Mouse (Mus musculus) myocyte (in vitro differentiated cells): ENCODE results near the gene Rrn3. TPM values are rescaled to one million over a fixed set of nuclear protein-coding genes. Genes with fewer than 3 reads are reported as not detected.
"Not testable (repeated sequence)": the region's sequence is repeated elsewhere in the genome, so short reads cannot be mapped to it uniquely, and the experiment has no call there.

Source experiments
- H3K27me3 ChIP-seq: one replicate; pipeline ENCODE4 v1.6.1; 2011; ENCODE audit not compliant: control insufficient read depth, insufficient read depth, insufficient read length
- H3K36me3 ChIP-seq: one replicate; pipeline ENCODE4 v1.6.1; 2011; ENCODE audit not compliant: control insufficient read depth, insufficient read depth
- H3K4me2 ChIP-seq: one replicate; pipeline ENCODE4 v1.6.1; 2011; ENCODE audit warnings: low read depth, control low read depth
- H3K4me3 ChIP-seq: one replicate; pipeline ENCODE4 v1.5.1; 2011; ENCODE audit warnings: mild to moderate bottlenecking, control low read depth, moderate library complexity
- H3K79me2 ChIP-seq: one replicate; pipeline ENCODE4 v1.6.1; 2011; ENCODE audit not compliant: control insufficient read depth, insufficient read depth
- H3ac ChIP-seq: one replicate; pipeline ENCODE4 v1.6.1; 2011; ENCODE audit not compliant: control insufficient read depth, insufficient read length
- CEBPB ChIP-seq: IDR thresholded peaks from 2 replicates; pipeline ENCODE4 v1.6.1; 2011; ENCODE audit warnings: mild to moderate bottlenecking, moderate library complexity; ENCODE audit not compliant: poor library complexity, insufficient read depth, severe bottlenecking
- E2F4 ChIP-seq: IDR thresholded peaks from one replicate; pipeline ENCODE4 v1.6.1; 2011; ENCODE audit warnings: mild to moderate bottlenecking, control low read depth, moderate library complexity; ENCODE audit not compliant: insufficient read depth
- MAX ChIP-seq: IDR thresholded peaks from one replicate; pipeline ENCODE4 v1.6.1; 2011; ENCODE audit warnings: low read depth, mild to moderate bottlenecking, control low read depth
- MYOD1 ChIP-seq, 3 experiments: IDR thresholded peaks; one replicate each; pipeline ENCODE4 v1.6.1; 2011; ENCODE audit warnings: control low read depth in 2 of 3, low read depth in 2 of 3, mild to moderate bottlenecking in 2 of 3, moderate library complexity in 1 of 3; ENCODE audit not compliant: insufficient read length in 2 of 3, control insufficient read depth in 1 of 3
- MYOG ChIP-seq, 3 experiments: IDR thresholded peaks; one replicate each; pipeline ENCODE4 v1.6.1; 2011; ENCODE audit warnings: control low read depth in 2 of 3, low read depth in 2 of 3, mild to moderate bottlenecking in 2 of 3; ENCODE audit not compliant: insufficient read length in 2 of 3, control insufficient read depth in 1 of 3, insufficient read depth in 1 of 3
- POLR2A ChIP-seq: IDR thresholded peaks from one replicate; pipeline ENCODE4 v1.6.1; 2011; ENCODE audit warnings: low read depth, mild to moderate bottlenecking, control low read depth, moderate library complexity; ENCODE audit not compliant: insufficient read length
- POLR2AphosphoS2 ChIP-seq: IDR thresholded peaks from one replicate; pipeline ENCODE4 v1.6.1; 2011; ENCODE audit warnings: low read depth, control low read depth; ENCODE audit not compliant: insufficient read length
- REST ChIP-seq: IDR thresholded peaks from one replicate; pipeline ENCODE4 v1.6.1; 2011; ENCODE audit warnings: mild to moderate bottlenecking, control low read depth, moderate library complexity; ENCODE audit not compliant: insufficient read depth, insufficient read length
- SRF ChIP-seq: IDR thresholded peaks from one replicate; pipeline ENCODE4 v1.6.1; 2011; ENCODE audit warnings: low read depth; ENCODE audit not compliant: control insufficient read depth, insufficient read length
- TCF12 ChIP-seq: IDR thresholded peaks from one replicate; pipeline ENCODE4 v1.6.1; 2011; ENCODE audit warnings: mild to moderate bottlenecking, control low read depth; ENCODE audit not compliant: poor library complexity, insufficient read depth, severe bottlenecking
- TCF3 ChIP-seq: IDR thresholded peaks from one replicate; pipeline ENCODE4 v1.6.1; 2011; ENCODE audit warnings: low read depth, control low read depth; ENCODE audit not compliant: insufficient read length
- USF1 ChIP-seq: IDR thresholded peaks from one replicate; pipeline ENCODE4 v1.6.1; 2011; ENCODE audit warnings: low read depth, mild to moderate bottlenecking, control low read depth, moderate library complexity
- polyA plus RNA-seq: library from polyadenylated mRNA; unstranded; fragments of >200 nt; fragmentation: generic; extraction: Trizol; gene quantifications from one replicate; pipeline ENCODE4 v1.2.1, GENCODE M21; 2012; ENCODE audit warnings: missing spikeins

The Rrn3 gene
- polyA plus RNA-seq, 1 experiment: 40.6 TPM

DNA sequence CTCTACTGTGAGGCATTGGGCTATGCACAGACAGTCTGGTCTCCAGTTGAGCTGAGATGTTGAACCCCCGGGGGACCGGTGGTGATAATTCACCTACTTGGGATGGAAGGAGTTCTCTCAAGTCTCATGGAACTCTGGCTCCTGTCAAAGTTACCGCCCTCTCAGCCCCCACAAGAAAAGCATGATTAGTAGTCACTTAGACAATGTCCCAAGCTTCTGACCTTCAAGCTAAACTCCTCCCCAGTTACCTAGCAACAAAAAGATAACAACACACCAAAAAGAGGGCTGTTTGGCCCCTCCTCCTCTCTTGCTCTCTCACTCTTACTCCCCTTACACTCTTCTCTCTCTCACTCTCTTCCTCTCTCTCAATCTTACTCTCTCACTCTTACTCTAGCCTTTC is 16.0 kb upstream of the Rrn3 start:
- TF ChIP-seq USF1 (no peak), SRF (no peak), POLR2A (no peak), TCF3 (no peak), E2F4 (no peak), REST (no peak), POLR2AphosphoS2 (no peak), CEBPB (no peak), TCF12 (no peak), MYOG (IDR thresholded peaks at IDR 0.05; ENCODE audit: control insufficient read depth in 1 of 3, insufficient read depth in 1 of 3, insufficient read length in 2 of 3, low read depth in 2 of 3) (no peak), MYOD1 (IDR thresholded peaks at IDR 0.05; ENCODE audit: control insufficient read depth in 1 of 3, insufficient read length in 2 of 3, low read depth in 2 of 3) (no peak)
- no peak overlapping the region for H3ac ChIP-seq
- H3K27me3 ChIP-seq: no peaks in the 10 kb centered on the region
- H3K36me3 ChIP-seq: no peaks in the 10 kb centered on the region
- H3K79me2 ChIP-seq: no peaks in the 10 kb centered on the region
- no peak overlapping the region for H3K4me3 ChIP-seq
- no peak overlapping the region for H3K4me2 ChIP-seq

- no peaks in the 10 kb centered on the region for H3K79me2 ChIP-seq
- no peak overlapping the region for H3ac ChIP-seq
- no peak overlapping the region for H3K4me3 ChIP-seq
- TF ChIP-seq REST: no peak
- TF ChIP-seq TCF3: no peak
- no peak for TF ChIP-seq E2F4
- TF ChIP-seq CEBPB: no peak
- no peak for TF ChIP-seq POLR2A
- no peak for TF ChIP-seq POLR2AphosphoS2
- TF ChIP-seq USF1: no peak
- no peak for TF ChIP-seq MYOG (IDR thresholded peaks at IDR 0.05; ENCODE audit: control insufficient read depth in 1 of 3, insufficient read depth in 1 of 3, insufficient read length in 2 of 3, low read depth in 2 of 3)
- no peak for TF ChIP-seq MAX
- TF ChIP-seq TCF12: no peak
- TF ChIP-seq MYOD1 (IDR thresholded peaks at IDR 0.05; ENCODE audit: control insufficient read depth in 1 of 3, insufficient read length in 2 of 3, low read depth in 2 of 3): no peak
- no peak for TF ChIP-seq SRF
- no peaks in the 10 kb centered on the region for H3K36me3 ChIP-seq
- no peaks in the 10 kb centered on the region for H3K27me3 ChIP-seq
- H3K4me2 ChIP-seq: no peak overlapping the region
These were observed 14.1 kb upstream of the Rrn3 start for GRCm38 (mm10) chr16:13766367-13766766.

- H3K4me3 ChIP-seq, H3K4me2 ChIP-seq, H3K27me3 ChIP-seq, H3ac ChIP-seq, H3K36me3 ChIP-seq, H3K79me2 ChIP-seq: not testable (repeated sequence)
These were observed 8.9 kb upstream of the Rrn3 start for GRCm38 (mm10) chr16:13771603-13772002.

DNA sequence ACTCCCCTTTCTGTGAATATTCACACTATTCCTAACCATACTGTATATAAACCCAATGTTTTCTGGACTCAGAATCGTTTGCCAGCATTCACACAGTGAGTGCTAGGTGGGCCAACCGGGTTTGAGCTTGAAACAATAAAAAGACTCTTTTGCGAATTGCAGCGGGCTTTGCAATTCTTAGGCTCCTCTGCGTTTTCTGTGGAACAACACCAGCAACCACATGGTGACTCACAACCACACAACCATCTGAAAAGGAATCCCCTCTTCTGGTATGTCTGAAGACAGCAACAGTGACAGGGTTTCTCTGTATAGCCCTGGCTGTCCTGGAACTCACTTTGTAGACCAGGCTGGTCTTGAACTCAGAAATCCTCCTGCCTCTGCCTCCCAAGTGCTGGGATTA is 8.5 kb upstream of the Rrn3 start:
- not testable (repeated sequence) for H3K36me3 ChIP-seq, H3K79me2 ChIP-seq, H3K27me3 ChIP-seq, H3ac ChIP-seq, H3K4me2 ChIP-seq, H3K4me3 ChIP-seq
- 0 out of 2 replicates have a peak, but pooled peaks have one; percentile 43 for TF ChIP-seq CEBPB

DNA sequence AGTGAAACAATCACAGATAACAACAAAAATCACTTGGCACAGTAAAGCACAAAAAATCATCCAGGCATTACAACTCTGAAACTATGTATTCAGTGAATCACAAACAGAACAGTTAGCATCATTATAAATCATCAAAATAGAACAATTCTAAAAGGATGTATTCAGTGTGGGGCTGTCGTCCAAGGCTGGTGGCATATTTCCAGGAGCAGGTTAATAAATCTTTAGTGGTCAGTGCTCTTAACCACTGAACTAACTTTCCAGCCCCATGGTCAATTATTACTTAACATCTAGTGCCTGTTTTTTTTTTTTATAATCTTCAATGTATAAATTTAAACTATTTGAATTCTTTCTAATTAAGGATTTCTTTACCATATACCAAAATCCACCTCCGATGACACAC is 6.5 kb upstream of the Rrn3 start:
- H3K79me2 ChIP-seq, H3K4me2 ChIP-seq, H3K4me3 ChIP-seq, H3K27me3 ChIP-seq, H3ac ChIP-seq, H3K36me3 ChIP-seq: not testable (repeated sequence)

- not testable (repeated sequence) for H3K4me3 ChIP-seq, H3K79me2 ChIP-seq, H3ac ChIP-seq, H3K36me3 ChIP-seq, H3K27me3 ChIP-seq, H3K4me2 ChIP-seq
These were observed 5.9 kb upstream of the Rrn3 start for GRCm38 (mm10) chr16:13774651-13775050.

DNA sequence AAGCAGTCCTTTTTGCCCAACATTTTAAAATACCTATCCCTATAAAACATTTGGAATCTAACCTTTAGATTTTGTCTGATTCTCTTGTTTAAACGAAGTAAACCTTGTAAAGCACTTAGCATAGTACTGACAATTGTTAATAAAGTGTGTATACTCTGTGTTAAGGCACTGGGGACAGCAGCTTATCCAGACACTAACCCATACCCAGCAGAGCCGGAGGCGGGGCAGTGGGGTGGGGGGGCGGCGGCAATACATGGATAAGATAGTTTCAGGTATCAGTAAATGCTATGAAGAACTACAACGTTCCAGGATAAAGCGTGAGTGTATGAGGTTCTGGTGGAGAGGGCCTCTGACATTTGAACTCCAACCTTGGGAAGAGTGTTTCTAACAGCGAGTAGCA is 708 bp downstream of the Rrn3 start:
- TF ChIP-seq SRF (no peak), E2F4 (no peak), TCF12 (no peak), POLR2AphosphoS2 (no peak)
- Histone ChIP-seq H3K79me2 (peaks cover 17% of the 10 kb centered on the region), H3ac (peak overlapping the region; percentile 18), H3K4me2 (peak overlapping the region; percentile 74), H3K36me3 (peaks cover 8% of the 10 kb centered on the region), H3K4me3 (peak overlapping the region; percentile 78), H3K27me3 (no peaks in the 10 kb centered on the region)
